Mouse (Mus musculus): ENCODE data around the gene Pde11a. TPM values are rescaled to one million over a fixed set of nuclear protein-coding genes. Genes with fewer than 3 reads are reported as not detected.
A peak's percentile ranks its signal among the peaks of the same experiment; 100 is the strongest.

Pde11a gene
- total and polyA plus RNA-seq, 2 experiments from 2014 or later, result 0.58 to 1.0 TPM

DNA sequence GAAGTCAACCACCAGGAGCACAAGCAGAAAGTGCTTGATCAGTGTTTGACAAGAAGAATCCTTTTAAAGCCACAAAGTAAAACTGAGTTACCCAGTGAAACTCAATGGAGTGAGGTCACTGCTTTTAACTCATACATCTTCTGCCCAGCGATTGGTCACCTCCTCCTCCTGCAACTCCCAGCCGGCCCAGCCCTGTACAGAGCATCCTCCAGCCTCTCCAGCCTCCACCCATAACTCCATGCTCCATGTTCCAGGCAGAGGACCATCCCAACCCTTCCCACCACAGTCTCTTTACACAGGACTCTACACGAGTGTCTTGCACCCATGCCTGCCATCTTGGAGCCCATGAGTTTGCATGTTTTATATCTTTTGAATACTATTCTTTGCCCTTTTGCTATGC is 323.9 kb downstream of the Pde11a start:
- WGBS, result 93% methylated on average over 3 of the region's 3 CpGs
- Histone ChIP-seq H3K9ac (replicated peaks; ENCODE audit: low read length) (no peak overlapping the region), H3K9me3 (ENCODE audit: low read length) (no peaks in the 10 kb centered on the region), H3K27ac (no peak overlapping the region), H3K36me3 (ENCODE audit: insufficient read depth, low read length) (no peaks in the 10 kb centered on the region), H3K4me2 (ENCODE audit: low read depth, low read length) (no peak overlapping the region), H3K4me3 (ENCODE audit: low read length) (no peak overlapping the region), H3K27me3 (ENCODE audit: insufficient read depth, low read length) (no peaks in the 10 kb centered on the region), H3K4me1 (ENCODE audit: insufficient read depth, low read length) (0 out of 2 replicates have a peak, but pooled peaks cover 3% of the 10 kb centered on the region)
- ATAC-seq (no peak), DNase-seq (ENCODE audit: low spot score) (no peak)
- no peak for TF ChIP-seq CTCF (IDR thresholded peaks at IDR 0.05; ENCODE audit: low read depth)

GRCm38 (mm10) chr2:76006194-76006593 is 332.4 kb downstream of the Pde11a start:
- H3K27me3 ChIP-seq (ENCODE audit: insufficient read depth, low read length), result no peaks in the 10 kb centered on the region
- no peak for ATAC-seq
- H3K27ac ChIP-seq, result no peak overlapping the region
- 30% methylated on average over 4 of the region's 4 CpGs for WGBS
- no peaks in the 10 kb centered on the region for H3K9me3 ChIP-seq (ENCODE audit: low read length)
- H3K4me2 ChIP-seq (ENCODE audit: low read depth, low read length), result no peak overlapping the region
- H3K4me3 ChIP-seq (ENCODE audit: low read length), result no peak overlapping the region
- H3K36me3 ChIP-seq (ENCODE audit: insufficient read depth, low read length), result no peaks in the 10 kb centered on the region
- TF ChIP-seq CTCF (IDR thresholded peaks at IDR 0.05; ENCODE audit: low read depth), result no peak
- no peak for DNase-seq (ENCODE audit: low spot score)
- H3K9ac ChIP-seq (replicated peaks; ENCODE audit: low read length), result no peak overlapping the region
- no peaks in the 10 kb centered on the region for H3K4me1 ChIP-seq (ENCODE audit: insufficient read depth, low read length)

DNA sequence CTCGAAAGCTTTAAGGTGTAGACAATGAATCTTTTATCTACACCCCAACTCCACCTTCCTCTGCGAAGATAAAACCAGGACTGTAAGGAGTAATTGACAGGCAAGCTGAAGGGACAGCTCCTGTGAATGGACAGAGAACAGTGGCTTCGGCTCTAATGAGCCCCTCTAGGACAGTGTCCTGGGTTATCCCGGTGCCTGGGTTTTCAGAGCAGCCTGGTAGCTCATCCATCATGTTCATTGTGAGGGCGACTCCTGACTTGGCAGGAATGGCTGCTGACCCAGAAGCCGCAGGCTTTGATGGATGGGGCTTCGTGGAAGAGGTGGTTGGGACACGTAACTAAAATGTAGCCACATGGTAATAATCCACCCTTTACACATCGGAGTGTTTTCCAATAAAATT is 335.7 kb downstream of the Pde11a start:
- ATAC-seq (no peak), DNase-seq (ENCODE audit: low spot score) (no peak)
- no peak overlapping the region for H3K9ac ChIP-seq (replicated peaks; ENCODE audit: low read length)
- no peak overlapping the region for H3K4me3 ChIP-seq (ENCODE audit: low read length)
- H3K9me3 ChIP-seq (ENCODE audit: low read length), result no peaks in the 10 kb centered on the region
- WGBS, result 46% methylated on average over 9 of the region's 9 CpGs
- no peaks in the 10 kb centered on the region for H3K36me3 ChIP-seq (ENCODE audit: insufficient read depth, low read length)
- H3K27me3 ChIP-seq (ENCODE audit: insufficient read depth, low read length), result no peaks in the 10 kb centered on the region
- H3K27ac ChIP-seq, result no peak overlapping the region
- H3K4me1 ChIP-seq (ENCODE audit: insufficient read depth, low read length), result no peaks in the 10 kb centered on the region
- no peak overlapping the region for H3K4me2 ChIP-seq (ENCODE audit: low read depth, low read length)
- no peak for TF ChIP-seq CTCF (IDR thresholded peaks at IDR 0.05; ENCODE audit: low read depth)

GRCm38 (mm10) chr2:76001392-76001791 is 337.2 kb downstream of the Pde11a start:
- no peak overlapping the region for H3K4me2 ChIP-seq (ENCODE audit: low read depth, low read length)
- TF ChIP-seq CTCF (IDR thresholded peaks at IDR 0.05; ENCODE audit: low read depth), result peak; percentile 62
- H3K36me3 ChIP-seq (ENCODE audit: insufficient read depth, low read length), result no peaks in the 10 kb centered on the region
- no peaks in the 10 kb centered on the region for H3K27me3 ChIP-seq (ENCODE audit: insufficient read depth, low read length)
- no peak overlapping the region for H3K4me3 ChIP-seq (ENCODE audit: low read length)
- H3K4me1 ChIP-seq (ENCODE audit: insufficient read depth, low read length), result no peaks in the 10 kb centered on the region
- H3K27ac ChIP-seq, result no peak overlapping the region
- H3K9ac ChIP-seq (replicated peaks; ENCODE audit: low read length), result no peak overlapping the region
- no peak for ATAC-seq
- no peaks in the 10 kb centered on the region for H3K9me3 ChIP-seq (ENCODE audit: low read length)
- peak; percentile 41 for DNase-seq (ENCODE audit: low spot score)
- WGBS, result 41% methylated on average over 8 of the region's 8 CpGs

DNA sequence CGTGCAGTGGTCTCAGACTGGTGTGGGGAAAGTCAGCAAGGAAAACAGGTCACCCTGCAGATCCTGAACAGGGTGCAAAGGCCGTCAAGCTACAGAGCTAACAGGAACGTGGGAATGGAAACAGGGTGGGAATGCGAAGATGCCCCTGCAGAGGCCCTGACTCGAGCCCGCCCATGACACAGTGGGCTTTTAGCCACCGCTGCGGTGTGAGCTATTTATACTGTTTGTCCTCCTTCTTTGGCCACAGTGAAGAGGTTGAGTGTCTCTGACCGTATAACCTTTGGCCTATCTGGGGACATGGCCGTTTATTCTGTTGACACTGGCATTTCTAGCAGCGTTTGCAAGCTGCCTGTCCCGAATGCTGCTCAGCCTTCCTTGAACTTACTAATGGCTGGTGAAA is 338.9 kb downstream of the Pde11a start:
- ATAC-seq, result no peak
- Histone ChIP-seq H3K36me3 (ENCODE audit: insufficient read depth, low read length) (no peaks in the 10 kb centered on the region), H3K9ac (replicated peaks; ENCODE audit: low read length) (no peak overlapping the region)

DNA sequence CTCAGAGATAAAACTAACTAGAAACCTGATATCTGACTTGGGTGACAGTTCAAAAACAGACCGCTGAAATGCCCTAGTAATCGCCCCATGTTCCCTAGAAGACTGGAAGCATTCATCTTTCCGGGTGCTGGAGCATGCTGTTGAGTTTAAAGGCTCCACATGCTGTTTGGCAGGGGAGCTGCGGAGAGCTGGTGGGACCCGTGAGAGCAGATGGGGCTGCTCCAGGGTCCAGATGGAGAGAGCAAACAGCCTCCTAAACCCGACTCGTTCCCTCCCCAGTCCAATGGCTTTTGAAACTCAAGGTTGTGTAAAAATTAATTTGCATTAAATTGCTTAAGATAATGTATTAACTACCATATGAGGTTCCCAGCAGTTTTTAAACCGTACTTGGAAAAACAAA is 339.9 kb downstream of the Pde11a start:
- H3K4me2 ChIP-seq (ENCODE audit: low read depth, low read length), result no peak overlapping the region
- ATAC-seq, result peak; percentile 45; the same call in 1 of the 2 replicates
- H3K4me1 ChIP-seq (ENCODE audit: insufficient read depth, low read length), result no peaks in the 10 kb centered on the region
- H3K27me3 ChIP-seq (ENCODE audit: insufficient read depth, low read length), result no peaks in the 10 kb centered on the region
- H3K4me3 ChIP-seq (ENCODE audit: low read length), result no peak overlapping the region
- WGBS, result 20% methylated on average over 8 of the region's 8 CpGs
- peak; percentile 59 for DNase-seq (ENCODE audit: low spot score)
- no peak overlapping the region for H3K27ac ChIP-seq
- H3K9me3 ChIP-seq (ENCODE audit: low read length), result no peaks in the 10 kb centered on the region
- no peak overlapping the region for H3K9ac ChIP-seq (replicated peaks; ENCODE audit: low read length)
- no peaks in the 10 kb centered on the region for H3K36me3 ChIP-seq (ENCODE audit: insufficient read depth, low read length)
- TF ChIP-seq CTCF (IDR thresholded peaks at IDR 0.05; ENCODE audit: low read depth), result no peak

More for the DNA sequence above, 338.9 kb downstream of the Pde11a start:
- no peaks in the 10 kb centered on the region for H3K4me1 ChIP-seq (ENCODE audit: insufficient read depth, low read length)
- TF ChIP-seq CTCF (IDR thresholded peaks at IDR 0.05; ENCODE audit: low read depth), result no peak
- no peak overlapping the region for H3K27ac ChIP-seq
- WGBS, result 49% methylated on average over 12 of the region's 12 CpGs
- no peak for DNase-seq (ENCODE audit: low spot score)
- no peaks in the 10 kb centered on the region for H3K9me3 ChIP-seq (ENCODE audit: low read length)
- no peaks in the 10 kb centered on the region for H3K27me3 ChIP-seq (ENCODE audit: insufficient read depth, low read length)
- no peak overlapping the region for H3K4me2 ChIP-seq (ENCODE audit: low read depth, low read length)
- no peak overlapping the region for H3K4me3 ChIP-seq (ENCODE audit: low read length)

GRCm38 (mm10) chr2:75997726-75998125 is 340.8 kb downstream of the Pde11a start:
- DNase-seq (ENCODE audit: low spot score) (no peak), ATAC-seq (no peak)
- H3K27me3 ChIP-seq (ENCODE audit: insufficient read depth, low read length), result no peaks in the 10 kb centered on the region
- H3K27ac ChIP-seq, result 0 out of 2 replicates have a peak overlapping the region, but pooled peaks have one; percentile 48
- H3K4me2 ChIP-seq (ENCODE audit: low read depth, low read length), result no peak overlapping the region
- TF ChIP-seq CTCF (IDR thresholded peaks at IDR 0.05; ENCODE audit: low read depth), result no peak
- no peaks in the 10 kb centered on the region for H3K9me3 ChIP-seq (ENCODE audit: low read length)
- H3K36me3 ChIP-seq (ENCODE audit: insufficient read depth, low read length), result no peaks in the 10 kb centered on the region
- H3K9ac ChIP-seq (replicated peaks; ENCODE audit: low read length), result no peak overlapping the region
- no peaks in the 10 kb centered on the region for H3K4me1 ChIP-seq (ENCODE audit: insufficient read depth, low read length)
- H3K4me3 ChIP-seq (ENCODE audit: low read length), result no peak overlapping the region
- 54% methylated on average over 12 of the region's 12 CpGs for WGBS
